Mouse (Mus musculus) myocyte (in vitro differentiated cells): ENCODE data around the gene Spindoc. TPM values are rescaled to one million over a fixed set of nuclear protein-coding genes. Genes with fewer than 3 reads are reported as not detected.

Experiments used
- H3K27me3 ChIP-seq: one replicate; pipeline ENCODE4 v1.6.1; 2011; ENCODE audit not compliant: control insufficient read depth, insufficient read depth, insufficient read length
- H3K36me3 ChIP-seq: one replicate; pipeline ENCODE4 v1.6.1; 2011; ENCODE audit not compliant: control insufficient read depth, insufficient read depth
- H3K4me2 ChIP-seq: one replicate; pipeline ENCODE4 v1.6.1; 2011; ENCODE audit warnings: low read depth, control low read depth
- H3K4me3 ChIP-seq: one replicate; pipeline ENCODE4 v1.5.1; 2011; ENCODE audit warnings: mild to moderate bottlenecking, control low read depth, moderate library complexity
- H3K79me2 ChIP-seq: one replicate; pipeline ENCODE4 v1.6.1; 2011; ENCODE audit not compliant: control insufficient read depth, insufficient read depth
- H3ac ChIP-seq: one replicate; pipeline ENCODE4 v1.6.1; 2011; ENCODE audit not compliant: control insufficient read depth, insufficient read length
- CEBPB ChIP-seq: IDR thresholded peaks from 2 replicates; pipeline ENCODE4 v1.6.1; 2011; ENCODE audit warnings: mild to moderate bottlenecking, moderate library complexity; ENCODE audit not compliant: poor library complexity, insufficient read depth, severe bottlenecking
- E2F4 ChIP-seq: IDR thresholded peaks from one replicate; pipeline ENCODE4 v1.6.1; 2011; ENCODE audit warnings: mild to moderate bottlenecking, control low read depth, moderate library complexity; ENCODE audit not compliant: insufficient read depth
- MAX ChIP-seq: IDR thresholded peaks from one replicate; pipeline ENCODE4 v1.6.1; 2011; ENCODE audit warnings: low read depth, mild to moderate bottlenecking, control low read depth
- MYOD1 ChIP-seq, 3 experiments: IDR thresholded peaks; one replicate each; pipeline ENCODE4 v1.6.1; 2011; ENCODE audit warnings: control low read depth in 2 of 3, low read depth in 2 of 3, mild to moderate bottlenecking in 2 of 3, moderate library complexity in 1 of 3; ENCODE audit not compliant: insufficient read length in 2 of 3, control insufficient read depth in 1 of 3
- MYOG ChIP-seq, 3 experiments: IDR thresholded peaks; one replicate each; pipeline ENCODE4 v1.6.1; 2011; ENCODE audit warnings: control low read depth in 2 of 3, low read depth in 2 of 3, mild to moderate bottlenecking in 2 of 3; ENCODE audit not compliant: insufficient read length in 2 of 3, control insufficient read depth in 1 of 3, insufficient read depth in 1 of 3
- POLR2A ChIP-seq: IDR thresholded peaks from one replicate; pipeline ENCODE4 v1.6.1; 2011; ENCODE audit warnings: low read depth, mild to moderate bottlenecking, control low read depth, moderate library complexity; ENCODE audit not compliant: insufficient read length
- POLR2AphosphoS2 ChIP-seq: IDR thresholded peaks from one replicate; pipeline ENCODE4 v1.6.1; 2011; ENCODE audit warnings: low read depth, control low read depth; ENCODE audit not compliant: insufficient read length
- REST ChIP-seq: IDR thresholded peaks from one replicate; pipeline ENCODE4 v1.6.1; 2011; ENCODE audit warnings: mild to moderate bottlenecking, control low read depth, moderate library complexity; ENCODE audit not compliant: insufficient read depth, insufficient read length
- SRF ChIP-seq: IDR thresholded peaks from one replicate; pipeline ENCODE4 v1.6.1; 2011; ENCODE audit warnings: low read depth; ENCODE audit not compliant: control insufficient read depth, insufficient read length
- TCF12 ChIP-seq: IDR thresholded peaks from one replicate; pipeline ENCODE4 v1.6.1; 2011; ENCODE audit warnings: mild to moderate bottlenecking, control low read depth; ENCODE audit not compliant: poor library complexity, insufficient read depth, severe bottlenecking
- TCF3 ChIP-seq: IDR thresholded peaks from one replicate; pipeline ENCODE4 v1.6.1; 2011; ENCODE audit warnings: low read depth, control low read depth; ENCODE audit not compliant: insufficient read length
- USF1 ChIP-seq: IDR thresholded peaks from one replicate; pipeline ENCODE4 v1.6.1; 2011; ENCODE audit warnings: low read depth, mild to moderate bottlenecking, control low read depth, moderate library complexity
- polyA plus RNA-seq: library from polyadenylated mRNA; unstranded; fragments of >200 nt; fragmentation: generic; extraction: Trizol; gene quantifications from one replicate; pipeline ENCODE4 v1.2.1, GENCODE M21; 2012; ENCODE audit warnings: missing spikeins

Gene Spindoc
- polyA plus RNA-seq, 1 experiment: 20.4 TPM

- Histone ChIP-seq H3K79me2 (peaks cover 82% of the 10 kb centered on the region), H3ac (no peak overlapping the region), H3K4me2 (no peak overlapping the region), H3K36me3 (no peaks in the 10 kb centered on the region), H3K27me3 (no peaks in the 10 kb centered on the region), H3K4me3 (no peak overlapping the region)
- no peak for TF ChIP-seq E2F4
- no peak for TF ChIP-seq CEBPB
- no peak for TF ChIP-seq REST
- no peak for TF ChIP-seq SRF
- TF ChIP-seq MYOD1 (IDR thresholded peaks at IDR 0.05; ENCODE audit: control insufficient read depth in 1 of 3, insufficient read length in 2 of 3, low read depth in 2 of 3): no peak
- no peak for TF ChIP-seq POLR2AphosphoS2
- no peak for TF ChIP-seq MAX
- TF ChIP-seq TCF3: no peak
These were observed 44.9 kb downstream of the Spindoc start for GRCm38 (mm10) chr19:7337781-7338342.

GRCm38 (mm10) chr19:7335656-7336055 is 47.1 kb downstream of the Spindoc start:
- Histone ChIP-seq H3K79me2 (peaks cover 100% of the 10 kb centered on the region), H3K36me3 (no peaks in the 10 kb centered on the region), H3K4me3 (no peak overlapping the region), H3ac (no peak overlapping the region), H3K27me3 (no peaks in the 10 kb centered on the region), H3K4me2 (no peak overlapping the region)
- TF ChIP-seq MYOG (IDR thresholded peaks at IDR 0.05; ENCODE audit: control insufficient read depth in 1 of 3, insufficient read depth in 1 of 3, insufficient read length in 2 of 3, low read depth in 2 of 3) (no peak), POLR2AphosphoS2 (no peak), USF1 (no peak), E2F4 (no peak), TCF3 (no peak)

- Histone ChIP-seq H3ac (no peak overlapping the region), H3K36me3 (no peaks in the 10 kb centered on the region), H3K27me3 (no peaks in the 10 kb centered on the region), H3K79me2 (peaks cover 100% of the 10 kb centered on the region), H3K4me2 (no peak overlapping the region), H3K4me3 (no peak overlapping the region)
- TF ChIP-seq REST (no peak), SRF (no peak), POLR2A (no peak), USF1 (no peak), MAX (no peak), MYOD1 (IDR thresholded peaks at IDR 0.05; ENCODE audit: control insufficient read depth in 1 of 3, insufficient read length in 2 of 3, low read depth in 2 of 3) (no peak), CEBPB (no peak), POLR2AphosphoS2 (no peak), TCF3 (no peak), E2F4 (no peak), MYOG (IDR thresholded peaks at IDR 0.05; ENCODE audit: control insufficient read depth in 1 of 3, insufficient read depth in 1 of 3, insufficient read length in 2 of 3, low read depth in 2 of 3) (no peak), TCF12 (no peak)
These were observed 48.7 kb downstream of the Spindoc start for GRCm38 (mm10) chr19:7334049-7334448.

- Histone ChIP-seq H3K4me3 (no peak overlapping the region), H3K4me2 (no peak overlapping the region), H3K27me3 (no peaks in the 10 kb centered on the region), H3ac (no peak overlapping the region), H3K79me2 (peaks cover 96% of the 10 kb centered on the region), H3K36me3 (no peaks in the 10 kb centered on the region)
- TF ChIP-seq REST: no peak
- no peak for TF ChIP-seq TCF3
- TF ChIP-seq MYOG (IDR thresholded peaks at IDR 0.05; ENCODE audit: control insufficient read depth in 1 of 3, insufficient read depth in 1 of 3, insufficient read length in 2 of 3, low read depth in 2 of 3): no peak
- no peak for TF ChIP-seq POLR2AphosphoS2
- TF ChIP-seq TCF12: no peak
- no peak for TF ChIP-seq USF1
- no peak for TF ChIP-seq MYOD1 (IDR thresholded peaks at IDR 0.05; ENCODE audit: control insufficient read depth in 1 of 3, insufficient read length in 2 of 3, low read depth in 2 of 3)
- TF ChIP-seq CEBPB: no peak
- TF ChIP-seq MAX: no peak
- TF ChIP-seq SRF: no peak
- TF ChIP-seq E2F4: no peak
- no peak for TF ChIP-seq POLR2A
These were observed 61.4 kb downstream of the Spindoc start for GRCm38 (mm10) chr19:7321391-7321790.

GRCm38 (mm10) chr19:7320181-7320580 is 62.6 kb downstream of the Spindoc start:
- peaks cover 95% of the 10 kb centered on the region for H3K79me2 ChIP-seq
- no peak overlapping the region for H3K4me2 ChIP-seq
- no peaks in the 10 kb centered on the region for H3K27me3 ChIP-seq
- H3K4me3 ChIP-seq: no peak overlapping the region
- H3ac ChIP-seq: no peak overlapping the region
- H3K36me3 ChIP-seq: no peaks in the 10 kb centered on the region
- TF ChIP-seq REST (no peak), SRF (no peak), CEBPB (no peak), TCF12 (no peak), MAX (no peak), USF1 (no peak), POLR2AphosphoS2 (no peak), E2F4 (no peak), MYOG (IDR thresholded peaks at IDR 0.05; ENCODE audit: control insufficient read depth in 1 of 3, insufficient read depth in 1 of 3, insufficient read length in 2 of 3, low read depth in 2 of 3) (no peak), MYOD1 (IDR thresholded peaks at IDR 0.05; ENCODE audit: control insufficient read depth in 1 of 3, insufficient read length in 2 of 3, low read depth in 2 of 3) (no peak)
